Mouse (Mus musculus): ENCODE measurements around the gene Smtnl2.

Gene Smtnl2

GRCm38 (mm10) chr11:72426884-72427283 lies 15.4 kb upstream of the Smtnl2 start:
- DNase-seq (ENCODE audit: low read depth, low spot score) = peak; percentile 24

GRCm38 (mm10) chr11:72425201-72425600 lies 13.7 kb upstream of the Smtnl2 start:
- DNase-seq (ENCODE audit: low read depth, low spot score) = no peak

GRCm38 (mm10) chr11:72423686-72424085 lies 12.2 kb upstream of the Smtnl2 start:
- DNase-seq (ENCODE audit: low read depth, low spot score) = peak; percentile 60

DNA sequence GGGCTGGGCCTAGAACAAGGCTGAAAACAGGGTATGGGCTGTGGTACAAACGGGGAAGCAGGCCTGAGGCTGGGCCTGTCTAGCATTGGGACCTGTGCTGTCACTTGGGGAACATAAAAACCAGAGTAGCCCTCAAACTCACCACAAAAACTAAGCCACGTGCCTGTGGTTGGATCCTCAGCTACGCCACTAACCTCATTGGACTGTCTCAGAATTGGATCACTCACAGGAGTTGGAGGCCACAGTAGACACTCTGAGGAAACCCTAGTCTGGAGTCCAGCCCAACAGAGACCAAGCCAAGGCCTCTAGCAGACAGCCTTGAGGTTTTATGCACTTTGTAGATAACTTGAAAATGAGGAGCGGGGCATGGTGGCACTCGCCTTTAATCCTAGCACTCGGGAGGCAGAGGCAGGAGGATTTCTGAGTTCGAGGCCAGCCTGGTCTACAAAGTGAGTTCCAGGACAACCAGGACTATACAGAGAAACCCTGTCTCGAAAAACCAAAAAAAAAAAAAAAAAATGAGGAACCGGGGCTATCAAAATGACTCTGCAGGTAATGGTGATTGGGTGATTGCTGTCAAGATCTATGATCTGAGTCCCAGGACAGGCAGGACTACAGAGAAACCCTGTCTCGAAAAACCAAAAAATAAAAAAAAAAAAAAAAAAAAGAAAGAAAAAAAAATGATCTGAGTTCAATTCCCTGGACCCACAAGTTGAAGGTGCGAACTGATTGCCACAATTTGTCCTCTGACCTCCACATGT lies 10.2 kb upstream of the Smtnl2 start:
- DNase-seq (ENCODE audit: low read depth, low spot score) = no peak

- DNase-seq (ENCODE audit: low read depth, low spot score) = no peak
Measured at GRCm38 (mm10) chr11:72420460-72421122, 9.1 kb upstream of the Smtnl2 start.

- DNase-seq (ENCODE audit: low read depth, low spot score) = no peak
Measured at GRCm38 (mm10) chr11:72419006-72419405, 7.5 kb upstream of the Smtnl2 start.

- no peak for DNase-seq (ENCODE audit: low read depth, low spot score)
Measured at GRCm38 (mm10) chr11:72418227-72418626, 6.7 kb upstream of the Smtnl2 start.

GRCm38 (mm10) chr11:72417376-72417775 lies 5.9 kb upstream of the Smtnl2 start:
- no peak for DNase-seq (ENCODE audit: low read depth, low spot score)

GRCm38 (mm10) chr11:72416666-72417065 lies 5.2 kb upstream of the Smtnl2 start:
- no peak for DNase-seq (ENCODE audit: low read depth, low spot score)

GRCm38 (mm10) chr11:72415155-72415554 lies 3.6 kb upstream of the Smtnl2 start:
- no peak for DNase-seq (ENCODE audit: low read depth, low spot score)

DNA sequence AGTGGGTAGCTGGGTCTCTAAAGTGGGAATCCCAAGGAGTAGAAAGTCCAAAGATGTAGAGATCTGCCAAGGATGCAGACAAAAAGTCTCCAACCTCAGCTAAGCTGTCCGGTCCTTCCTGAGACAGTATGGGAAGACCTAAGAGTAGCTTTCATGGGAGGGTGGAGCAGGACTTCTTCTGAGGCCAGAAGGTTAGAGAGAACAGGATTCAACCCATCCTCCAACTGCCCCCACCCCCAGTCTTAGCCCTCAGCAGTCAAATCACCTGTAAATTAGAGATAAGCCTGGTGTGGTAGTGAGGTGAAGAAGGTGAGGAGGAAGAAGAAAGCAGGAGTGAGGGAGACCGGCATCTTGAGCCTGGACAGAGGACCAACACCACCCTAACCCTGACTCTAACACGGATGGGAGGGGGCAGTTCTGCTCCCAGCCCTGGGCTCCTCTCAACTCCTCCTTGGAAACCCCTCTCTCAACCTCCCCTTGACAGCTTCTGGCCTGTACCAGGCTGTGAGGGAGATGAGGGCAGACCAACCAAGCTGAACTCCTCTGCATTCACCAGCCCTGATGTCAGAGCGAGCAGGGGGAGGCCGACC lies 2.2 kb upstream of the Smtnl2 start:
- no peak for DNase-seq (ENCODE audit: low read depth, low spot score)

DNA sequence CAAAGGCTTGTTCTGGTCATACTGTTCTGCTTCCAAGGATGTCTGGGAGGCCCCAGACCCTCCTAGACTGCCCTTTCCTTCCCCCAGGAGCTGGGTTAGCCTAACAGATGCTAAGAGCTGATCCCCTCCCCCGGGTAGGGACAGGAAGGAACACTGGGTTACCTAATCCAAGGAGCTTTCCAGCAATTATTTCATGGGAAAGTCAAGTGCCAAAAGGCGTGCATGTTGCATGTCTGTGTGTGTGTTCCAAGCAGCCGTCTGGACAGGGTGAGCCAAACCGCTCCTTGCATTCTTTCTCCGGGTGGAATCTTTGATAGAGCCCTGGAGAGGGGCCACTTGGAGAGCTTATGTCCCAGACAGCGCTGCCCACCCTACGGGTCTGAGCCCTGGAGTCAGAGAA lies 1.5 kb upstream of the Smtnl2 start:
- DNase-seq (ENCODE audit: low read depth, low spot score) = no peak

- no peak for DNase-seq (ENCODE audit: low read depth, low spot score)
Measured at GRCm38 (mm10) chr11:72411945-72412344, 432 bp upstream of the Smtnl2 start.

DNA sequence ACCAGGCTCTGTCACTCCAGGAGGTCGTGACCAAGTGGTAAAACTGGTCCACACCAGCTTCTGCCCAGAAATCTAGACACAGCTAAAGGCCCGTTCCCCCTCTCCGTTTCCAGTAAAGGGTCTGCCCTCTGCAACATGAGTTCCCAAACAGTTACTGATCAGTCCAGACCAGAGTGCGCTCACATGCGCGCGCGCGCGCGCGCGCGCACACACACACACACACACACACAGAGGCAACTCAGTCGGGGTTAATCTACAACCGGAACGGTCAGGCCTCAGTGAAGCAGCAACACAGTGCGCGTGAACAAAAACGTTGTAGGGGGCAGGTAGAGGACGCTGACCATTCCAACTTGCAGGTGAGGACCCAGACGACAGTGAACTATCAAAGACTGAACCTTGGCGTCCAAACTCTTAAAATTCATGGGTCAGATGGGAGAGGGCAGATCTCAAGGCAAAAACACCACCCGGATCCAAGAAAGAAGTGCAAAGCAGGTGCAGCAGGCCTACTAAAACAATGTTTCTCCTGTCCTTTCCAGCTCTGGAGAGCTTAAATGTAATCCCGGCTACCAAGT lies 906 bp downstream of the Smtnl2 start:
- DNase-seq (ENCODE audit: low read depth, low spot score) = no peak

DNA sequence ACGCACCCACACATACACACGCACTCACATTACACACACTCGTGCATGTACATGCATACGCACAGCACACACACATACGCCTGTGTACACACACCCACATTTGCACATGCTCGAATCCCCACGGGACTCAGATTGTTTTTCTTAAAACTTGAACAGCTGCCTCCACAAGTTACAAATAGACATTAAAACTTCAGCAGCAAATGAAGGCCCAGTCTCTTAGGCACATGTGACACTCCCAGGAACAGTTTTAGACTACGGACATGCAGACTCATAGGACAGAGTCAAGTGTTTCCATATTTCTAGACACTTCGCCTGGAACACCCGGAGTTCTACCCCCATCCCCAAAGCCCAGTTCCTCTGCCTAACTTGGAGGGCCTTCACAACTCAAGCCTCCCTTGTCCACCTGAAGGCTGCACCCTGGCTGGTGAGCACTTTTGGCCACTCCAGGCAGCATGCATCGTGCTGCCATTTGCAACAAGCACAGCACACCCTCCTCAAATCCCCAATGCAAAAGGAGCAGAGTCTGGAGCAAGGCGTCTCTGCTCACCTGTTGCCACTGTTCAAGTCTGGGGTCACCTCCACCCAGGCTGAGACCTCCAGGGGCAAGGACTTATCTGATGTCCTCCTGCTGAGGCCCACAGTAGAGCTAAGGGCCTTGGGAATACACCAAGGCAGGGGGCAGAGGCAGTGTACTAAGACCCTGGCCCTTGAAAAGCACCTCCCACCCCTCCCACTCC lies 1.7 kb downstream of the Smtnl2 start:
- DNase-seq (ENCODE audit: low read depth, low spot score) = no peak

DNA sequence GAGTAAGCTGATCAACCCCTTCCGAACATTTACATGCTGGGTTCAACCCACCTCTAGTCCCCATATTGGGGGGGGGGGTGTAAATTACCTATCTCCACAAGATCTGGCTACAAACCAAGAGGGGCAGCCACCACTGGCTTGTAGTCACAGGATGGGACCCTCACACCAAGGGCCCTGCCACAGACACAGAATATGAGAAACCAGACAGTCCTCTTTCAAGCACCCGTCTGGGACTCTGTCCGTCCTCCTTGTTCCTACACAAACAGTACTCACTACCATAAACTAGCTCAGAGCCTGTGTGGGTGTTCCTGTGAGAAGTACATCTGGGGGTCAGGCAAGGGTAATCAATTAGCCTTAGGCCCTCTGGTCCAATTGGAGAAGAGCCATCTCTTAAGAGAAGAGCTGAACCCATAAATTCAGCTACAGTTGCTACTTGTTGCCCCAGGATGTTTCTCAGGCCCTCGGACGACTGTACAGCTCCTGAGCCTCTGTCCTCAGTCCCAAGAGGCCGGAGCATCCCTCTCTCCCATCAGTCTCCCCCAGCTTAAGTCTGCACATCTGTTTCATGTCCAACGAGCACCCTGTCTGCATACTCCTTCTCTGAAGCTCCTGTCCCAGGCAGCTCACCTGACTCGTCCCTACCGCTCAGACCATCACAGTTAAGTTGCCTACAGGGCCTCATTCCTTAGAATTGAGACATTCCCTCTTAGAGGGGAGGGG lies 2.9 kb downstream of the Smtnl2 start:
- DNase-seq (ENCODE audit: low read depth, low spot score) = no peak

DNA sequence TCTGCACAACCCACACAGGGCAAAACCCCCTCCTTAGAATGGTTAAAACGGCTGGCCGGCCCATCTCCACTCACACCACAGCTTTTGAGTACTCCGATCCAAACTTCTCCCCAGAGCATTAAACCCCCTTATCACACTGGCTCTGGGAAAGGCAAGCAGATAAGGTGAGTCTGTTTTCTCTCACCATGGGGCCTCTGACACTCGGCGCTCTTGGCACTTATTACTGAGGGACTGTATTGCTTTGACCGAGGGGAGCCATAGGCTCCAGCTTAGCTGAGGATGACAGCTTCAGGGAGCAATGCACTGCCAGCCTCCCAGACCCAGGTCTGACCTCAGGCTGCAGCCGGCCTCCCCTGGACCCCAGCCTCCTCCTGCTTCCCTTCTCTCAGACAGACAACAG lies 3.9 kb downstream of the Smtnl2 start:
- DNase-seq (ENCODE audit: low read depth, low spot score) = no peak

DNA sequence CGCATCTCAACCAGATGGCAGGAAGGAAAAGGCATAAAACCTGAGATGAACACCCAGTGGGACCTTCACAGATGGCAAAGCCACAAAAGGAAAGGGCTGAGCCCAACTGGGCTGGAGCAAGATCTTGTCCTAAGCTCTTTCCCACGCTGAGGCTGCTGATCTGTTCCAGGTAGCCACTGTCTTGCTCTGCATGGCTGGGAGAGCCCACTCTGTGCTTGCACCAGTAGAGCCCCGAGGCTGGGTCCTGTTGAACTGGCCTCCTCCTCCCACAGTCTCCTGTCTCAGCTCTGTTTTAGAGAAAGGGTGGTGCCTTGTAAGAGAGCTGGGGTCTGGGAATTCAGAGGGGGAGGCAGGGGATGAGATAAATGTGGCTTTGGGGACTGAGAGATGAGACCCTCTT lies 4.4 kb downstream of the Smtnl2 start:
- DNase-seq (ENCODE audit: low read depth, low spot score) = no peak

DNA sequence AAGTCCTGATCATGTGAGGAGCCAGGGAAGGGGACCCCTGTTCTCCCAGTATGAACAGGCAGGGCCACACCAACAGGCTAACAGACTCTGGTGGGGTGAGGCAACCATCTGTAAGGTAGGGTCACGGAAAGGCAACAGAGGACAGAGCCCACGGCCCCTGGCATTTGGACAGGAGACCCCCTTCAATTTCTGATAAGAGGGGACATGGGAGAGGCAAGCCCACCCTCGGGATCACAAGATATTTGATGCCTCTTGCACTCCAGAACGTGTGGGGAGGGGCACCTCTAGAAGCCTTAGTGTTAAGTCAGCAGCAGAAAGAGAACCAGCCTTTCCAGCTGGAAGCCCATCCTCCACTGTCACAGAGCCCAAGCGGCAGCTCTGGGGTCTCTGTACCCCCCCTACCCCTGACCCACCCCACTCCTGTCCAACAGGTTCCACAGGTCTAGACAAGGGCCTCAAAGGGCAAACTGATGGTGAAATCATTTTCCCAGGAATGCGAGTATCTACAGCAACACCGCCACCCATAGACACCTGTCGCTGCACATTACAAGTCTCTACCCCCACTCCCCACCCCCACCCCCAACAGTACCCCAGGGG lies 5.3 kb downstream of the Smtnl2 start:
- DNase-seq (ENCODE audit: low read depth, low spot score) = no peak

DNA sequence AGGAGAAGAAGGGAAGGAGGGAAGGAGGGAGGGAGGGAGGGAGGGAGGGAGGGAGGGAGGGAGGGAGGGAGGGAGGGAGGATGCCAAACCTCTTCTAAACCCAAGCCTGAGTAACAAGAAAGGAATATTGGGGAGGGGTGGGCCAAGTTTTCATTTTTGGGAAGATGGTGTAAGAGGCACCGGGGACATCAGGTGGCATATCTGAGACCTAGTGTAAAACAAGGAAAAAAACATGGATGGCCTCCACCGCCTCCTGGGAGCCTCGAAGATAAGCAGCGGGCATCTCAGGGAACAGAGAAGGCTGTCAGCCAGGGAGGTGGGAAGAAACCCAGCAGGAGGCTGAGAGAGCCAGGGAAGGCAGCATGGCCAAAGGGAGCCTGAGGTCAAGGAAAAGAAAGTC lies 6.0 kb downstream of the Smtnl2 start:
- DNase-seq (ENCODE audit: low read depth, low spot score) = no peak

DNA sequence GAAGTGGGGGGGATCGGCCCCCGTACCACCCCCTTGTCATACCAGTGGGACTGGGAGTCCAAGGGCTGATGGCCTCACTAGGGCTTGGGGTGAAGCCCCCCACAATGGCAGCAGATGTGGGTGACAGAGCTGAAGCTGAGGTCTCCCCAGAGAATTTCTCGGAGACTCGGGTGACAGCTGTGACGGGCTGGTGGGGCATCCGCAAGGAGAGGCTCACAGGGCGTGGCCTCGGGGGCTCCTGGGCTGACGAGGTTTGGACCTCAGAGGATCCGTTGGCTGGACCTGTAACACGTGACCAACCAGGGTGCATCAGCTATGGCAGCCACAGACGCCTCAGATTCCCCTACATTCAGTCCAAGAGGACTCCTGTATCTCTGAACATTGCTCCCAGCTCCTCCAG lies 8.5 kb downstream of the Smtnl2 start:
- no peak for DNase-seq (ENCODE audit: low read depth, low spot score)

All from 3T3-L1 (cell line).